Mouse (Mus musculus) kidney, embryonic 15.5 days (tissue): Measurements from ENCODE around the gene Unc13d. TPM values are rescaled to one million over a fixed set of nuclear protein-coding genes. Genes with fewer than 3 reads are reported as not detected.
A peak's percentile ranks its signal among the peaks of the same experiment; 100 is the strongest.

ENCODE experiments used
- ATAC-seq: fragments of 200-750 bp; cut with Nextera tagmentation; replicated peaks from 2 replicates; pipeline ENCODE4 v1.8.0; 2017; ENCODE audit warnings: moderate TSS enrichment; ENCODE audit not compliant: low FRiP score
- H3K27ac ChIP-seq: fragments of 300-500 bp; sonication (generic); 2 replicates; pipeline ENCODE4 v1.5.1; 2015; ENCODE audit warnings: mild to moderate bottlenecking, inconsistent platforms
- H3K27me3 ChIP-seq: fragments of 300-500 bp; sonication (generic); 2 replicates; pipeline ENCODE4 v1.6.1; 2015; ENCODE audit warnings: inconsistent platforms
- H3K36me3 ChIP-seq: fragments of 300-500 bp; sonication (generic); 2 replicates; pipeline ENCODE4 v1.6.1; 2015; ENCODE audit warnings: inconsistent platforms
- H3K4me1 ChIP-seq: fragments of 300-500 bp; sonication (generic); 2 replicates; pipeline ENCODE4 v1.6.1; 2015; ENCODE audit warnings: inconsistent platforms
- H3K4me2 ChIP-seq: fragments of 300-500 bp; sonication (generic); 2 replicates; pipeline ENCODE4 v1.6.1; 2015; ENCODE audit warnings: moderate library complexity, mild to moderate bottlenecking, inconsistent platforms
- H3K4me3 ChIP-seq: fragments of 300-500 bp; sonication (generic); replicated peaks from 2 replicates; pipeline ENCODE4 v1.5.1; 2015; ENCODE audit warnings: mild to moderate bottlenecking, inconsistent platforms
- H3K9ac ChIP-seq: fragments of 300-500 bp; sonication (generic); 2 replicates; pipeline ENCODE4 v1.6.1; 2015; ENCODE audit warnings: mild to moderate bottlenecking, inconsistent platforms
- H3K9me3 ChIP-seq: fragments of 300-500 bp; sonication (generic); replicated peaks from 2 replicates; pipeline ENCODE4 v1.6.1; 2016; ENCODE audit warnings: inconsistent platforms
- WGBS: fragments of 180-500 bp; shearing (Covaris S2); methylation state at CpG from one replicate; pipeline ENCODE4 v1.1.7; 2015; ENCODE audit warnings: mixed read lengths; 5-methylcytosine and 5-hydroxymethylcytosine counted together
- polyA plus RNA-seq: library from polyadenylated mRNA; unstranded; fragments of >200 nt; fragmentation: Nextera tagmentation; extraction: Ambion mirVana; gene quantifications from 2 replicates; pipeline ENCODE4 v1.2.1, GENCODE M21; 2015

The Unc13d gene
- polyA plus RNA-seq, 1 experiment from 2014 or later = 1.5 TPM

DNA sequence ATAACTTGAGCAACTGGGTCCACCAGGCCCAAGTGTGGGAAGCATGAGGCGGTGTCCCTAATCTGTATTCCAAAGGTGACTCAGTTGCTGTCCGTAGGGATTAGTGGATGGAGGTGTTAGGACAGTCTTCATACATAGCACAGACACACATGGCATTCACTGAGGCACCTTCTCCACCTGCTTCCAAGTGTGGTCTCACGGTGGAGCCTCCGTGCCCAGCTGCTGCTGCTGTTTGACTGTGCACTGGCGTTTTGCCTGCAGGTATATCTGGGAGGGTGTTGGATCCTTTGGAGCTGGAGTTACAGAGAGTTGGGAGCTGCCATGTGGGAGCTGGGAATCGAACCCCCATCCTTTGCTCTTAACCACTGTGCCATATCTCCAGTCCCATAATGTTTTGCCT is 43.2 kb downstream of the Unc13d start:
- Histone ChIP-seq H3K4me2 (no peak overlapping the region), H3K4me3 (no peak overlapping the region), H3K36me3 (peaks cover 24% of the 10 kb centered on the region), H3K27ac (no peak overlapping the region), H3K27me3 (no peaks in the 10 kb centered on the region), H3K4me1 (peaks cover 21% of the 10 kb centered on the region), H3K9ac (no peak overlapping the region), H3K9me3 (no peaks in the 10 kb centered on the region)
- ATAC-seq = no peak
- WGBS = 90% methylated on average over 6 of the region's 6 CpGs

DNA sequence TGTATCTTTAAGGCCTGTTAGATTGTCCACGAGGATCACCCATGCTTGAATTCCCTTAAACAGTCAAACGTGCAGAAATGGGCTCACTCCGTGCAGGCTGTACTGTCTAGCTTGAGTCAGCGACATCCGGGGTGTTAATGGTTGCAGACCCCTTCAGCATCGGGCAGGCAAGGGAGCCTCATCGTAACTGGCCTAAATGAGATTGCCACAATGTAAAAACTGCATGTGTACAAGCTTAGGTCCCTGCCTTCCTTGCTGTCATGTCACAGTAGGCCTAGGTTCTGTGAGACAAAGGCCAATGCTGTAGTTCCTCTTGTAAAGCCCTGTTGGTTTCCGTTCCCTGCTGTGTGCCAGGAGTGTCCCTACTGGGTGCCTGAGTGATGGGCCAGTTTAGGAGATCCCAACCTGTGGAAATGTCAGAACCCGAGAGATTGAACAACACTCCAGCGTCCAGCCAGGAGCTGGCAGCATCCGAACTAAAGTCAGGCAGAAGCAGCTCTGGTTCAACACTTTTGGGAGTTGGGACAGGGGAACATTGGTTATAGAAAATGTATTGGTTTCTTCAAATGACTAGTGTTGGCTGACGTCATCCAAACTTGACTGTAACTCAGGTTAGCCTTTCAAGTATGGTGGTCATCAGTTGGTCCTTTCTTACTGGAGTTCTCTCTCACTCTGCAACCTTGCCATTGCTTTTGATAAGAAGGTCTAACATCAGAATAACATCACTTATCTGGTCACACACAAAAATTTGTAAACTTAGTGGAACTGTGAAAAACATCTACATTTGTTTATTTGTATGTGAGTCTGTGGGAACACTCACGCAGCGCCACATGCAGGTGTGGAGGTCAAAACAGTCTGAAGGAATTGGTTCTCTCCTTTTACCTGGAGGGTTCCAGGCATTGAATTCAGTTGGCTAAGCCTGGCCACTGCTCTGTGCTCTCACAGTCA is 46.6 kb downstream of the Unc13d start:
- peak overlapping the region; percentile 71 for H3K4me3 ChIP-seq
- 24% methylated on average over 14 of the region's 14 CpGs for WGBS
- no peaks in the 10 kb centered on the region for H3K9me3 ChIP-seq
- peak overlapping the region; percentile 78 for H3K4me2 ChIP-seq
- H3K4me1 ChIP-seq = peaks cover 25% of the 10 kb centered on the region
- H3K36me3 ChIP-seq = peaks cover 9% of the 10 kb centered on the region; the same call in 1 of the 2 replicates
- H3K27me3 ChIP-seq = no peaks in the 10 kb centered on the region
- H3K9ac ChIP-seq = peak overlapping the region; percentile 83
- H3K27ac ChIP-seq = peak overlapping the region; percentile 100
- peak; percentile 19; the same call in 1 of the 2 replicates for ATAC-seq

DNA sequence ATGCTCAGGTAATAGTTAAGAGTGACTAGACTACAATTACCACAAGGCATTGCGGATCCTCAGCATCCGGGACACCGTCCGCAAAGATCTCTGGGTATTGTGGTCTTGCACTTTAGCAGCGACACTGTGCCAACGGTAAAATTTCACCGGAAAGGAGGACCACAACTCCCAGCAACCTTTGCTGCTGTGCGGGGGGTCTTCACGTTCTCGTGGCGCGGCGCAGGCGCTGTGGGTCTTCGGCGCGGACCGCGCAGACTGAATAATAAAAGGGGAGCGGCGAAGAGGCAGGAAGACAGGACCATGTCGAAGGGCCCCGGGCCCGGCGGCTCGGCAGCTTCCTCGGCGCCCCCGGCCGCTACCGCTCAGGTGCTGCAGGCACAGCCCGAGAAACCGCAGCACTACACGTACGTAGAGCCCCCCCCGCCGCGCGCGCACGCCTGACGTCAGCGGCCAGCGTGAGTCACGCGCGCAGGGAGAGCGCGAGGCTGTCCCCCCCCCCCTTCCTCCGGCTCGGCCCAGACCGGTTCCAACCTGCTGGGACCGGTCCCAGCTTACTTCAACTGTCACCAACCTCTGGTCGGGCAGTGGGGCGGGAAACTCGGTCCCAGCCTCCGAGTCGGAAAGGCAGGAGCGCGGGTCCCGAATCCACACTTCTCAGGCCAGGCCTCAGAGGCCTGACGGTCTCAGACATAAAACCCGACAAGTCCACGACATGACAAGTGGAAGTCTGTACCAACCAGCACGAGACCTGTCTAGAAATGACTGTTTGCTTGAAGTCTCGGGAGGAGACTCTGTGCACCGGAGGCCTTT is 47.5 kb downstream of the Unc13d start, which contains the start of gene Unk:
Gene Unk, plus strand, starts transcription at position 235 of the 810 bp plus-strand sequence.
- H3K27ac ChIP-seq = peak within 1 kb of the TSS; percentile 100
- peaks cover 9% of the 10 kb centered on the region; the same call in 1 of the 2 replicates for H3K36me3 ChIP-seq
- H3K4me3 ChIP-seq = peak within 1 kb of the TSS; percentile 71
- WGBS = under 1% methylated on average over 67 of the region's 67 CpGs
- H3K4me1 ChIP-seq = peaks cover 25% of the 10 kb centered on the region
- H3K9ac ChIP-seq = peak within 1 kb of the TSS; percentile 83
- H3K9me3 ChIP-seq = no peaks in the 10 kb centered on the region
- H3K4me2 ChIP-seq = peak within 1 kb of the TSS; percentile 78
- H3K27me3 ChIP-seq = no peaks in the 10 kb centered on the region
- peak; percentile 95 for ATAC-seq

DNA sequence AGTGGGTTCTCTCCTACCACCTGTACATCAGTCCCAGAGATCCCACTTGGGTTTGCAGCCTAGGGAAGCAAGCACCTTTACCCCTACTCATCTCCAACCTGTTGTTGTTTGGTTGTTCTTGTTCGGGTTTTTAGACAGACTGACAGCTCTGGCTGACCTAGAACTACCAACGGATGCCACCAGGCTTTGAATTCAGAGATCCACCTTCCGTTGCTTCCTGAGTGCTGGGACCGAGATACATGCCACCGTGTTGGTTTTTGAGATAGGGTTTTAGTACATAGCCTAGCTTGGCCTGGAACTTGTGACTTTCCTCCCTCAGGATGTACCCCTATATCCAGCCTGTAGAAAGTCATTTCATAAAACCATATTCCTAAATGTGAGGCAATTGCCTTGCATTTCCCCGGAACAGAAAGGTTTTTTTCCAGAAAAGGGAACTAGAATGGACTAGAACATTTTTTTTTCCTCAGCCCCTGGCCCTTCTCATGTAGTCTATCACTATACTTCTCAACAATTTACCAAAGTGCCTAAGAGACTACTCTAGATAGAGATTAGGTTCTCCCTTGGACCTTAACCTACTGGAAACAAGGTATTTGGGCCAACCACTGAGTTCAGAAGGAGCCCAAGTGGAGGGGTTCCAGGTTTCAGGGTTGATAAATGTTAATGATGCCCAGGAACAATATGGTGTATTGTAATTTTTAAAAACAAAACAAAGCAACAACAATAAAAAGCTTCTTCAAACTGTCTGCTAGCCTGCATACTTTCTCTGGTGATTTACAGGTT is 48.5 kb downstream of the Unc13d start:
- H3K4me3 ChIP-seq = peak overlapping the region; percentile 71
- H3K36me3 ChIP-seq = no peaks in the 10 kb centered on the region; the same call in 1 of the 2 replicates
- peak overlapping the region; percentile 35; the same call in 1 of the 2 replicates for H3K9ac ChIP-seq
- H3K27ac ChIP-seq = peak overlapping the region; percentile 78
- peak overlapping the region; percentile 78 for H3K4me2 ChIP-seq
- WGBS = 86% methylated on average over 6 of the region's 6 CpGs
- H3K9me3 ChIP-seq = no peaks in the 10 kb centered on the region
- peaks cover 25% of the 10 kb centered on the region for H3K4me1 ChIP-seq
- no peaks in the 10 kb centered on the region for H3K27me3 ChIP-seq
- no peak for ATAC-seq

DNA sequence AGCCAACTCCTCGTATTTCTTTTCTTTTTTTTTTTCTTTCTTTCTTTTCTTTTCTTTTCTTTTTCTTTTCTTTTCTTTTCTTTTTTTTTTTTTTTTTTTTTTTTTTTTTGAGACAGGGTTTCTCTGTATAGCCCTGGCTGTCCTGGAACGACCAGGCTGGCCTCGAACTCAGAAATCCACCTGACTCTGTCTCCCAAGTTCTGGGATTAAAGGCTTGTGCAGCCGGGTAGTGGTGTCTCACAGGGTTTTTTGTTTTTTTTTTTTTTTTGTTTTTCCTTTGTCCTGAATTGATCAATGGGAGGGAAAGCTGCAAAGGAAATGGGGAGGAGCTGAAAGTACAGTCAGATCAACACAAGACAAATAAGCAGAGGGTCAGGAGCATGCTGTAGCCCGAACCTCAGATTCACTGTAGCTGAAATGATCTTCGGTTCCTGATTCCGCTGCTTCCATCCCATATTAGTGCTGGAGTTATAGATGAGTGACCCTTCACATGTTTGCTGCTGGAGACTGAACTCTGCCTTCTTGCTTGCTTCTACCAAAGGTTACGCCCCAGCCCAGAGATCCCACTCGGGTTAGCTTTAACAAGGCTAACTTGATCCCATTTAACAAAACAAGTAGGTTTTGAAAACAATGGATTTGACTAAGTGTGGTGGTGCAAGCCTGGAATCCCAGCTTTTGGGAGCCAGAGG is 49.4 kb downstream of the Unc13d start:
- H3K4me3 ChIP-seq = no peak overlapping the region
- no peak overlapping the region for H3K4me2 ChIP-seq
- H3K27ac ChIP-seq = no peak overlapping the region
- no peaks in the 10 kb centered on the region for H3K27me3 ChIP-seq
- WGBS = 88% methylated on average over 9 of the region's 9 CpGs
- no peak overlapping the region for H3K9ac ChIP-seq
- no peaks in the 10 kb centered on the region for H3K36me3 ChIP-seq
- H3K4me1 ChIP-seq = peaks cover 25% of the 10 kb centered on the region
- ATAC-seq = no peak
- no peaks in the 10 kb centered on the region for H3K9me3 ChIP-seq

DNA sequence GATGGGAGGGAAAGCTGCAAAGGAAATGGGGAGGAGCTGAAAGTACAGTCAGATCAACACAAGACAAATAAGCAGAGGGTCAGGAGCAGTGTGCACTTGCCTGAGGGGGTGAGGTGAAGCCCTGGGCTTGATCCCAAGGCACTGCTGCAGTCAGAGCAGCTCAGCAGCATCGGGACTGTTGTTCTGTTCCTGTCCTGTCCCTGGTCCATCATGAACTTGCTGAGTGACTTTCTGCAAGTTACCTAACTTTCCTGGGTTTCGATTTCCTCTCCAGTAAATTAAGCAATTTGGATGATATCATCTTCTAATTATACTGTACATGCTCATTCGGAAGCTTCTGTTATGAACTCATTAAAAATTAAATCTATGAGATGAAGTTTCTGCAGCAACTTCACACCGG is 50.0 kb downstream of the Unc13d start, which contains the start of gene H3f3b:
Gene H3f3b, minus strand, starts transcription at position 207 of the 400 bp plus-strand sequence.
- 76% methylated on average over 4 of the region's 4 CpGs for WGBS
- ATAC-seq = no peak
- Histone ChIP-seq H3K27ac (no peak within 1 kb of the TSS), H3K4me2 (no peak within 1 kb of the TSS), H3K4me1 (peaks cover 24% of the 10 kb centered on the region), H3K4me3 (no peak within 1 kb of the TSS), H3K9me3 (no peaks in the 10 kb centered on the region), H3K27me3 (no peaks in the 10 kb centered on the region), H3K9ac (no peak within 1 kb of the TSS), H3K36me3 (no peaks in the 10 kb centered on the region)

DNA sequence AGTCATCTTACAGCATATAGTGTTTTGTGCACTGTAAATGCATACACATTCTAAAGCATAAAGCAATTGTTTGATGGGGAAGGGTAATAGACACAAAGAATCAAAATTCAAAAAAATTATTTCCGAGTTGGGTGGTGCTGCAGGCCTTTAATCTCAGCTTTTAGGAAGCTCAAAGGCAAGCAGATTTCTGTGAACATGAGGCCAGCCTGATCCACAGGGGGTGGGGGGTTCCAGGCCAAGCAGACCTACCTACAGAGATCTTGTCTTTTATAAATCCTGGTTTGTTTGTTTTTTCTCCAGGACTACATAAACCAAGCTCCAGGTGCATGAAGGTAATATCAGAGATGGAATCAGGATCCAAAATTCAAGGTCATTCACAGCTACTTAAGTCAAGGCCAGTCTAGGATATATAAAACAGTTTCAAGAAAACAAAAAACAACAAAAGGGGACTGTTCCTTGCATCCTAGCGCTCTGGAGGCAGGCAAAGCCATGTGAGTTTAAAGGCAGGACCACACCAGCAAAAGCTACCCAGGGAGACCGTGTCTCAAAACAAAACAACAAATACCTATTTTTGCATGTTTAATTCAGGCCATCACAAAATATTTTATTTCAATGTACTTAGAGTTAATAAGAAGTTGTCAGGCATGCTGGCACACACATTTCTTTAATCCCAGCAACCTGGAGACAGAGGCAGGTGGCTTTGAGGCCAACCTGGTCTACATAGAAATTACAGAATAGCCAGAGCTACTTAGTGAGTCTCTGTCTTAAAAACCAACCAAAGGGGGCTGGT is 52.5 kb downstream of the Unc13d start:
- Histone ChIP-seq H3K27me3 (no peaks in the 10 kb centered on the region), H3K4me3 (no peak overlapping the region), H3K36me3 (peaks cover 15% of the 10 kb centered on the region), H3K4me2 (no peak overlapping the region), H3K4me1 (peaks cover 15% of the 10 kb centered on the region), H3K27ac (peak overlapping the region; percentile 63; the same call in 1 of the 2 replicates), H3K9ac (no peak overlapping the region), H3K9me3 (no peaks in the 10 kb centered on the region)
- 90% methylated on average over 3 of the region's 3 CpGs for WGBS
- no peak for ATAC-seq

DNA sequence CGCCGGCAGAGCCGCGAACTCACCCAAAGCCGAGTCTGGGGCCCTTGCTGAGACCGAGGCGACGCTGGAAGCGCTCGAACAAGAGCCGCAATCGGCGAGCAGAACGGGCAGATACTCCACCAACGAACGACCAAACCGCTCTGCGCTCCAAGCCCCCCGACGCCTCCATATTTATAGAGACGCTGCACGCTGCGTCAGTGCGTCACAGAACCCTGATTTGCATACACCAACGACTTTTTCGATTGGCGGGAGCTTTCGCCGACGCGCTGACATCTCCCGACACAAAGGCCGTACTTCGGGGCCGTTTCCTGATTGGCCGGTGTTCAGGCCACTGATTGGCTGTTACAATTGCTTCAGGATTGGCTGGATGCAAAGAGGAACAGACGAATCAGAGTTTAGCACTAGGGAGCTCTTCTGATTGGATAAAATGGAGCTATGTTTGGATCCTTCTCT is 53.4 kb downstream of the Unc13d start:
- peaks cover 15% of the 10 kb centered on the region for H3K36me3 ChIP-seq
- H3K4me1 ChIP-seq = peaks cover 11% of the 10 kb centered on the region
- peak overlapping the region; percentile 97 for H3K4me3 ChIP-seq
- under 1% methylated on average over 37 of the region's 37 CpGs for WGBS
- peak overlapping the region; percentile 100 for H3K9ac ChIP-seq
- ATAC-seq = peak; percentile 95
- peak overlapping the region; percentile 100 for H3K27ac ChIP-seq
- H3K9me3 ChIP-seq = no peaks in the 10 kb centered on the region
- peak overlapping the region; percentile 53 for H3K4me2 ChIP-seq
- H3K27me3 ChIP-seq = no peaks in the 10 kb centered on the region

DNA sequence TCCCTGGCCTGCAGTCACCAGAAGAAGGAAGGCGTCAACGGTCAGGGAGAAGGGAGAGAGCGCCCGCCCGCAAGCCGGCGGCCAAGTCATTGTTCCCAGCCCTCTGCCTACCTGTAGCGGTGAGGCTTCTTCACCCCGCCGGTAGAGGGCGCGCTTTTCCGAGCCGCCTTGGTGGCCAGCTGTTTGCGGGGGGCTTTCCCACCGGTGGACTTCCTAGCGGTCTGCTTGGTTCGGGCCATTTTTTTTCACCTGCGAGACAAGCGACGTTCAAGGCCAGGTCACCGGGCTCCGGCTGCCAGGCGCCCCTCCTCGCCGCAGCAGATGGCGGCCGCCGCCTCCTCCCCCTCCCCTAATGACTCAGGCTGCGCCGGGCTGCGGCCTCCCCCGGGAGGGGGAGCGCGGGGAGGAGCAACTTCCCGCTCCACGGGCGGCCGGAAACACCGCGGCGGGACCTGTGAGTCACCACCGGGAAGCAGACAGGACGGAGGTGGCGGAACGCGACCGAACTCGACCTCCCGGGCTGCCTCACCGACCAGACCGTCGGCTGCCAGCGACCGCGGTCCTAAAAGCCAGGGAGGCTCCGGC is 53.9 kb downstream of the Unc13d start:
- H3K27me3 ChIP-seq = no peaks in the 10 kb centered on the region
- H3K4me3 ChIP-seq = peak overlapping the region; percentile 97
- peak overlapping the region; percentile 100 for H3K27ac ChIP-seq
- ATAC-seq = peak; percentile 65
- peak overlapping the region; percentile 100 for H3K9ac ChIP-seq
- no peaks in the 10 kb centered on the region for H3K9me3 ChIP-seq
- H3K4me1 ChIP-seq = peaks cover 9% of the 10 kb centered on the region; the same call in 1 of the 2 replicates
- under 1% methylated on average over 53 of the region's 57 CpGs for WGBS
- H3K36me3 ChIP-seq = peaks cover 15% of the 10 kb centered on the region
- H3K4me2 ChIP-seq = peak overlapping the region; percentile 53
